Comparison of ENCODE assay signal across 7 mouse cellular contexts in genomic region chr13:83744981-83745555, GRCm38 (mm10).
DNase-seq lines count a peak whose midpoint lies in the region; ATAC-seq and TF ChIP-seq lines count a peak whose summit lies in the region.

No protein-coding gene starts in this region.

- H3K4me2 ChIP-seq in forebrain, embryonic 12.5 days = peak overlapping the region; percentile 54
- H3K4me2 ChIP-seq in intestine, embryonic 15.5 days (replicated peaks) = peak overlapping the region; percentile 85
- peak overlapping the region; percentile 63 for H3K4me2 ChIP-seq in neural tube, embryonic 12.5 days (replicated peaks)

- peaks cover 0 to 2% of the 10 kb centered on the region in 2 experiments; a peak in 1 of 4 replicates for H3K4me1 ChIP-seq in MEL (ENCODE audit: control insufficient read depth in 1 of 2, insufficient read depth in 2 of 2, low read length in 2 of 2)
- H3K4me1 ChIP-seq in forebrain, embryonic 12.5 days = peaks cover 27% of the 10 kb centered on the region
- H3K4me1 ChIP-seq in intestine, embryonic 15.5 days (replicated peaks) = peaks cover 3% of the 10 kb centered on the region; the same call in 1 of the 2 replicates
- H3K4me1 ChIP-seq in neural tube, embryonic 12.5 days = peaks cover 6% of the 10 kb centered on the region; the same call in 1 of the 2 replicates

- peak; percentile 87 for DNase-seq in MEL (ENCODE audit: low read depth, low spot score)
- DNase-seq in brain, adult 2 months (ENCODE audit: low read depth, low spot score) = peak; percentile 99
- peak; percentile 93 to 98 for DNase-seq in left cerebral cortex, postnatal 25 days (ENCODE audit: low spot score in 2 of 2)
- no peak for DNase-seq in spleen, postnatal 10 days (ENCODE audit: low spot score in 2 of 2)

- ATAC-seq in forebrain, embryonic 12.5 days (ENCODE audit: low FRiP score) = peak; percentile 92
- ATAC-seq in intestine, embryonic 15.5 days = peak; percentile 94
- ATAC-seq in neural tube, embryonic 12.5 days (ENCODE audit: low FRiP score, low read depth) = peak; percentile 90

- peaks cover 0 to 9% of the 10 kb centered on the region in 2 experiments; a peak in 3 of 4 replicates for H3K36me3 ChIP-seq in MEL (ENCODE audit: control insufficient read depth in 1 of 2, insufficient read depth in 2 of 2, low read length in 2 of 2)
- H3K36me3 ChIP-seq in forebrain, embryonic 12.5 days (replicated peaks) = peaks cover 1% of the 10 kb centered on the region
- H3K36me3 ChIP-seq in intestine, embryonic 15.5 days = no peaks in the 10 kb centered on the region
- peaks cover 3% of the 10 kb centered on the region; the same call in 1 of the 2 replicates for H3K36me3 ChIP-seq in neural tube, embryonic 12.5 days

- intact Hi-C loops in left cerebral cortex, postnatal 25 days (cut with DNase I) = loop anchor here (5.0 kb wide), 1 partner anchor 242 kb away; no protein-coding TSS in a partner anchor

- H3K9me3 ChIP-seq in MEL (replicated peaks; ENCODE audit: insufficient read depth, low read length) = no peaks in the 10 kb centered on the region
- H3K9me3 ChIP-seq in forebrain, embryonic 12.5 days = no peaks in the 10 kb centered on the region
- H3K9me3 ChIP-seq in intestine, embryonic 15.5 days = no peaks in the 10 kb centered on the region
- H3K9me3 ChIP-seq in neural tube, embryonic 12.5 days = no peaks in the 10 kb centered on the region

- peak overlapping the region; percentile 62 for H3K9ac ChIP-seq in MEL (ENCODE audit: control insufficient read depth, low read depth, low read length, poor library complexity, severe bottlenecking)
- H3K9ac ChIP-seq in forebrain, embryonic 12.5 days = peak overlapping the region; percentile 59
- peak overlapping the region; percentile 34; the same call in 1 of the 2 replicates for H3K9ac ChIP-seq in intestine, embryonic 15.5 days
- H3K9ac ChIP-seq in neural tube, embryonic 12.5 days = peak overlapping the region; percentile 55

- TF ChIP-seq RAD21 in MEL (IDR thresholded peaks at IDR 0.05; ENCODE audit: low read depth, low read length) = no peak

- TF ChIP-seq EP300 in MEL (IDR thresholded peaks at IDR 0.05; ENCODE audit: low read depth in 1 of 2, low read length in 2 of 2) = no peak

- H3K27ac ChIP-seq in MEL (ENCODE audit: control insufficient read depth, low read depth, low read length) = 0 out of 2 replicates have a peak overlapping the region, but pooled peaks have one; percentile 5
- peak overlapping the region; percentile 98 for H3K27ac ChIP-seq in forebrain, embryonic 12.5 days
- no peak overlapping the region for H3K27ac ChIP-seq in intestine, embryonic 15.5 days
- peak overlapping the region; percentile 83 for H3K27ac ChIP-seq in neural tube, embryonic 12.5 days

- no peaks in the 10 kb centered on the region for H3K27me3 ChIP-seq in MEL (ENCODE audit: control insufficient read depth in 1 of 2, insufficient read depth in 2 of 2, low read length in 2 of 2)
- H3K27me3 ChIP-seq in forebrain, embryonic 12.5 days = no peaks in the 10 kb centered on the region
- peaks cover 18% of the 10 kb centered on the region for H3K27me3 ChIP-seq in intestine, embryonic 15.5 days (replicated peaks)
- no peaks in the 10 kb centered on the region for H3K27me3 ChIP-seq in neural tube, embryonic 12.5 days (replicated peaks)

- peak in 1 of 2 experiments; percentile 49; a peak in 1 of 4 replicates for TF ChIP-seq POLR2A in MEL (IDR thresholded peaks at IDR 0.05; ENCODE audit: control insufficient read depth in 1 of 2, insufficient read depth in 1 of 2, low read depth in 1 of 2, low read length in 2 of 2, poor library complexity in 1 of 2)

- H3K79me2 ChIP-seq in MEL (ENCODE audit: control insufficient read depth, insufficient read depth, low read length, poor library complexity) = no peaks in the 10 kb centered on the region

- WGBS in forebrain, embryonic 12.5 days = under 1% methylated on average over 38 of the region's 38 CpGs
- WGBS in intestine, embryonic 15.5 days = 2% methylated on average over 38 of the region's 38 CpGs
- under 1% methylated on average over 38 of the region's 38 CpGs for WGBS in neural tube, embryonic 12.5 days

- peak overlapping the region; percentile 70 to 78 for H3K4me3 ChIP-seq in MEL (ENCODE audit: control insufficient read depth in 1 of 2, insufficient read depth in 1 of 2, low read depth in 2 of 2, low read length in 2 of 2)
- peak overlapping the region; percentile 38 for H3K4me3 ChIP-seq in forebrain, embryonic 12.5 days (replicated peaks)
- H3K4me3 ChIP-seq in intestine, embryonic 15.5 days (replicated peaks) = peak overlapping the region; percentile 41
- H3K4me3 ChIP-seq in neural tube, embryonic 12.5 days = peak overlapping the region; percentile 32

- no peak for TF ChIP-seq CTCF in MEL (IDR thresholded peaks at IDR 0.05 in 2 of 3, conservative IDR thresholded peaks at IDR 0.05 in 1 of 3; ENCODE audit: control insufficient read depth in 1 of 3, insufficient read depth in 1 of 3, low read depth in 2 of 3, low read length in 3 of 3, poor library complexity in 1 of 3, severe bottlenecking in 1 of 3)

TF ChIP-seq in MEL, 35 proteins besides CTCF, POLR2A, EP300 and RAD21:
- TF ChIP-seq NRF1 (IDR thresholded peaks at IDR 0.05; ENCODE audit: insufficient read depth, low read depth, low read length, poor library complexity, severe bottlenecking) = peak; percentile 75
- TF ChIP-seq TAL1 (IDR thresholded peaks at IDR 0.05; ENCODE audit: low read length) = no peak
- 0 out of 2 replicates have a peak, but pooled peaks have one; percentile 42 for TF ChIP-seq E2F4 (IDR thresholded peaks at IDR 0.05; ENCODE audit: borderline replicate concordance, low read depth, low read length)
- TF ChIP-seq ZC3H11A (IDR thresholded peaks at IDR 0.05; ENCODE audit: low read depth, low read length) = no peak
- no peak for TF ChIP-seq TCF12 (IDR thresholded peaks at IDR 0.05; ENCODE audit: low read depth, low read length)
- peak; percentile 46 for TF ChIP-seq MAX (IDR thresholded peaks at IDR 0.05; ENCODE audit: low read length)
- TF ChIP-seq SIN3A (IDR thresholded peaks at IDR 0.05; ENCODE audit: low read length) = 0 out of 2 replicates have a peak, but pooled peaks have one; percentile 14
- no peak for TF ChIP-seq MAFK (IDR thresholded peaks at IDR 0.05; ENCODE audit: borderline replicate concordance, low read depth, low read length)
- no peak for TF ChIP-seq ELF1 (IDR thresholded peaks at IDR 0.05; ENCODE audit: low read depth, low read length)
- no peak for TF ChIP-seq MYB (IDR thresholded peaks at IDR 0.05; ENCODE audit: low read depth, low read length)
- no peak for TF ChIP-seq CHD2 (IDR thresholded peaks at IDR 0.05; ENCODE audit: low read length)
- no peak; the same call in 1 of the 2 replicates for TF ChIP-seq NELFE (IDR thresholded peaks at IDR 0.05; ENCODE audit: low read depth, low read length)
- no peak for TF ChIP-seq TBP (IDR thresholded peaks at IDR 0.05; ENCODE audit: low read depth, low read length)
- TF ChIP-seq POLR2AphosphoS5 (IDR thresholded peaks at IDR 0.05; ENCODE audit: borderline replicate concordance, low read depth, low read length) = no peak

Comparison
In these comparisons a context has a peak if more than half of its experiments do, and no peak if none do; other contexts are left out.
1. DNase-seq: peak in MEL (single experiment), brain, adult 2 months (single experiment) and left cerebral cortex, postnatal 25 days (2 of 2); none in spleen, postnatal 10 days (0 of 2).
2. Peak in every context shown above with its lines, with median percentiles within 50 percentile points of each other: H3K4me3 ChIP-seq, H3K9ac ChIP-seq, ATAC-seq and H3K4me2 ChIP-seq.